Mouse (Mus musculus): ENCODE data around the gene Acads. TPM values are rescaled to one million over a fixed set of nuclear protein-coding genes. Genes with fewer than 3 reads are reported as not detected.
A peak's percentile ranks its signal among the peaks of the same experiment; 100 is the strongest.
"Not testable (repeated sequence)": the region's sequence is repeated elsewhere in the genome, so short reads cannot be mapped to it uniquely, and the experiment has no call there.

Gene Acads
- polyA plus RNA-seq, 1 experiment from 2014 or later: 113 TPM

GRCm38 (mm10) chr5:115116426-115116825 is 2.7 kb downstream of the Acads start:
- H3K4me2 ChIP-seq (replicated peaks; ENCODE audit: low read depth): no peak overlapping the region
- H3K27ac ChIP-seq (ENCODE audit: low read depth, low read length): no peak overlapping the region
- no peaks in the 10 kb centered on the region for H3K4me1 ChIP-seq (replicated peaks; ENCODE audit: control insufficient read depth, insufficient read depth, low read length)
- ATAC-seq: no peak
- 92% methylated on average over 3 of the region's 3 CpGs for WGBS
- H3K27me3 ChIP-seq (replicated peaks; ENCODE audit: control insufficient read depth, insufficient read depth, low read length): no peaks in the 10 kb centered on the region
- no peak overlapping the region for H3K4me3 ChIP-seq (ENCODE audit: low read depth, low read length)
- TF ChIP-seq CTCF (IDR thresholded peaks at IDR 0.05; ENCODE audit: low read depth): peak; percentile 36; the same call in 1 of the 2 replicates
- H3K9me3 ChIP-seq (ENCODE audit: control insufficient read depth): no peaks in the 10 kb centered on the region
- peaks cover 36% of the 10 kb centered on the region for H3K36me3 ChIP-seq (ENCODE audit: control insufficient read depth, insufficient read depth)
- H3K9ac ChIP-seq (ENCODE audit: low read depth, low read length): no peak overlapping the region

DNA sequence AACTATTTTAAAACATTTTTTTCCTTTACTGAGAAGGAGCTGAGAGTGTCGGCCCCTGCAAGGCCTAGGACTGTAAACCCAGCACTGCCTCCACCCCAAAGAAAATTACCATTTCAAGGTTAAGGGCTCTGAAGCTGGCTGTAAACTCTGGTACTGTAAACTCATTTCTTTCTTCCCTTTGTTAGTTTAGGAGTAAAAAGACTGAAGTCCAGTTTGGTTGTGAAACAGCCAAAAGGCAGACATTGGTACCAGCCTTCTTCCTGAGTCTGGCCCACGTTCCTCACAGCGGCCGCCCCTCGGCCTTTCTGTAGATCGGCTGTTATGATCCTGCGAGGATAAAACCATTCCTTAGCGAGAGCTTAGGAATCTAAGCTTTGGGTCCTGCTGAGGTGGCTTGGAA is 4.6 kb downstream of the Acads start:
- no peak for TF ChIP-seq CTCF (IDR thresholded peaks at IDR 0.05; ENCODE audit: low read depth)

DNA sequence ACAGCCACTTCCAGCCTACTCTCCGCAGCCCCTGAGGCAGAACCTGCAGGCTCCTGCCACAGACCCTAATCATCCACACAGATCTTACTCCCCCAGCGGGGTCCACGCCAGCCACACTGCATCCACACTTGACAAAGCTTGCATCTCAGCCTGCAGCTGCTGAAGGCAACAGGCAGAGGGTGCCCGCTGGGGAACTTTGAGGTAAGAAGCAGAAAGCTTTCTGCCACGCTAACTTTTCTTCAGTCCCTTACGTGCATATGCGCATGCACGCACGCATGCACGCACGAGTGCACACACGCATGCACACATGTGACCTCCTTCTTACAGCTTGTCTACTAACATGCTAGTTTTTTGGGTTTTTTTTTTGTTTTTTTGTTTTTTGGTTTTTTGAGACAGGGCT is 5.9 kb downstream of the Acads start:
- no peak for ATAC-seq
- H3K4me3 ChIP-seq (ENCODE audit: low read depth, low read length): no peak overlapping the region
- 94% methylated on average over 12 of the region's 12 CpGs for WGBS
- H3K36me3 ChIP-seq (ENCODE audit: control insufficient read depth, insufficient read depth): peaks cover 57% of the 10 kb centered on the region
- TF ChIP-seq CTCF (IDR thresholded peaks at IDR 0.05; ENCODE audit: low read depth): no peak
- no peaks in the 10 kb centered on the region for H3K4me1 ChIP-seq (replicated peaks; ENCODE audit: control insufficient read depth, insufficient read depth, low read length)
- H3K4me2 ChIP-seq (replicated peaks; ENCODE audit: low read depth): no peak overlapping the region
- H3K27ac ChIP-seq (ENCODE audit: low read depth, low read length): no peak overlapping the region
- no peaks in the 10 kb centered on the region for H3K27me3 ChIP-seq (replicated peaks; ENCODE audit: control insufficient read depth, insufficient read depth, low read length)
- H3K9ac ChIP-seq (ENCODE audit: low read depth, low read length): no peak overlapping the region
- H3K9me3 ChIP-seq (ENCODE audit: control insufficient read depth): no peaks in the 10 kb centered on the region

More for the DNA sequence above, 4.6 kb downstream of the Acads start:
- no peaks in the 10 kb centered on the region for H3K4me1 ChIP-seq (replicated peaks; ENCODE audit: control insufficient read depth, insufficient read depth, low read length)
- WGBS: 55% methylated on average over 8 of the region's 8 CpGs
- ATAC-seq: peak; percentile 44
- no peak overlapping the region; the same call in 1 of the 2 replicates for H3K4me2 ChIP-seq (replicated peaks; ENCODE audit: low read depth)
- H3K36me3 ChIP-seq (ENCODE audit: control insufficient read depth, insufficient read depth): peaks cover 55% of the 10 kb centered on the region
- no peak overlapping the region for H3K4me3 ChIP-seq (ENCODE audit: low read depth, low read length)
- H3K9me3 ChIP-seq (ENCODE audit: control insufficient read depth): no peaks in the 10 kb centered on the region
- H3K9ac ChIP-seq (ENCODE audit: low read depth, low read length): no peak overlapping the region
- no peak overlapping the region for H3K27ac ChIP-seq (ENCODE audit: low read depth, low read length)
- H3K27me3 ChIP-seq (replicated peaks; ENCODE audit: control insufficient read depth, insufficient read depth, low read length): no peaks in the 10 kb centered on the region

- no peaks in the 10 kb centered on the region for H3K27me3 ChIP-seq (replicated peaks; ENCODE audit: control insufficient read depth, insufficient read depth, low read length)
- ATAC-seq: no peak
- TF ChIP-seq CTCF (IDR thresholded peaks at IDR 0.05; ENCODE audit: low read depth): no peak
- no peaks in the 10 kb centered on the region for H3K4me1 ChIP-seq (replicated peaks; ENCODE audit: control insufficient read depth, insufficient read depth, low read length)
- 90% methylated on average over 8 of the region's 8 CpGs for WGBS
- no peak overlapping the region for H3K9ac ChIP-seq (ENCODE audit: low read depth, low read length)
- H3K27ac ChIP-seq (ENCODE audit: low read depth, low read length): no peak overlapping the region
- peaks cover 46% of the 10 kb centered on the region for H3K36me3 ChIP-seq (ENCODE audit: control insufficient read depth, insufficient read depth)
- H3K4me2 ChIP-seq (replicated peaks; ENCODE audit: low read depth): no peak overlapping the region
- H3K4me3 ChIP-seq (ENCODE audit: low read depth, low read length): no peak overlapping the region
- no peaks in the 10 kb centered on the region for H3K9me3 ChIP-seq (ENCODE audit: control insufficient read depth)
These were observed 8.0 kb downstream of the Acads start for GRCm38 (mm10) chr5:115111156-115111555.

DNA sequence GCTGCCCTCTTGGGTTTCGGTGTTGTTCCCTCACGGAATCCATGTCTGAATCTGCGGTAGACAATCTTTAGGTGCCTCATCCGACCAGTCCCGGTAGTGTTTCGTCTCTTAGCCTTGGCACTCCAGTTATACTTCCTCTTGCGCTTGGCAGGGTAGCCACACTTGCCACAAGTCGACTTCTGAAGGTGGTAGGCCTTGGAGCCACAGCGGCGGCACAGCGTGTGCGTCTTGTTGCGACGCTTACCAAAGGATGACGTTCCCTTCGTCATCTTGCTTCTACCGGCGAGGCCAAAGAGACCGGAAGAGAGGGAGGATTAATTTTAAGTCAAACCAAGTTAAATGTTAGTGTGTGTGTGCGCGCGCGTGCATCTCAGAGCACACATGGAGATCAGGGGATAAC is 15.9 kb downstream of the Acads start:
- H3K9me3 ChIP-seq (ENCODE audit: control insufficient read depth); H3K4me1 ChIP-seq (replicated peaks; ENCODE audit: control insufficient read depth, insufficient read depth, low read length); H3K4me3 ChIP-seq (ENCODE audit: low read depth, low read length); H3K27me3 ChIP-seq (replicated peaks; ENCODE audit: control insufficient read depth, insufficient read depth, low read length); H3K27ac ChIP-seq (ENCODE audit: low read depth, low read length); H3K9ac ChIP-seq (ENCODE audit: low read depth, low read length); H3K4me2 ChIP-seq (replicated peaks; ENCODE audit: low read depth); ATAC-seq: not testable (repeated sequence)
- WGBS: 98% methylated on average over 23 of the region's 23 CpGs
- peaks cover 25% of the 10 kb centered on the region for H3K36me3 ChIP-seq (ENCODE audit: control insufficient read depth, insufficient read depth)

DNA sequence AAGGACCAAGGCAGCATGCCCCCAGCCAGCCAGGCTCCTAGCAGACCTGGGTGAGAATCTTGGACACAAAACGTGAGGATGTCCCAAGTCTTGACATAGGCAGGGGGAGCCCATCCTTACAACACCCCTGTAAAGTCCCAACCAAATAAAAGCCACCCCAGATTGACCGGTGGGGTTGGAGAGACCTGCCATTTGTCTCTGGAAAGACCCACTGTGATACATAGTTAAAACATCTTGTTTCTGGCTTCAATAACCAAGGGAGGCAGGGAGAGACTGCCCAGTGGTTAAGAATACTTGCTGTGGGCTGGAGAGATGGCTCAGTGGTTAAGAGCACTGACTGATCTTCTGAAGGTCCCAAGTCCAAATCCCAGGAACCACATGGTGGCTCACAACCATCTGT is 16.9 kb downstream of the Acads start:
- Histone ChIP-seq H3K9me3 (ENCODE audit: control insufficient read depth) (no peaks in the 10 kb centered on the region), H3K4me2 (replicated peaks; ENCODE audit: low read depth) (no peak overlapping the region), H3K4me3 (ENCODE audit: low read depth, low read length) (no peak overlapping the region), H3K27ac (ENCODE audit: low read depth, low read length) (no peak overlapping the region), H3K27me3 (replicated peaks; ENCODE audit: control insufficient read depth, insufficient read depth, low read length) (no peaks in the 10 kb centered on the region), H3K9ac (ENCODE audit: low read depth, low read length) (no peak overlapping the region), H3K4me1 (replicated peaks; ENCODE audit: control insufficient read depth, insufficient read depth, low read length) (no peaks in the 10 kb centered on the region), H3K36me3 (ENCODE audit: control insufficient read depth, insufficient read depth) (peaks cover 34% of the 10 kb centered on the region)
- ATAC-seq: no peak
- WGBS: 88% methylated on average over 2 of the region's 2 CpGs
- no peak for TF ChIP-seq CTCF (IDR thresholded peaks at IDR 0.05; ENCODE audit: low read depth)

GRCm38 (mm10) chr5:115100473-115100872 is 18.7 kb downstream of the Acads start:
- WGBS: 57% methylated on average over 6 of the region's 6 CpGs
- no peak overlapping the region for H3K4me2 ChIP-seq (replicated peaks; ENCODE audit: low read depth)
- H3K27me3 ChIP-seq (replicated peaks; ENCODE audit: control insufficient read depth, insufficient read depth, low read length): no peaks in the 10 kb centered on the region
- no peaks in the 10 kb centered on the region for H3K4me1 ChIP-seq (replicated peaks; ENCODE audit: control insufficient read depth, insufficient read depth, low read length)
- H3K9me3 ChIP-seq (ENCODE audit: control insufficient read depth): no peaks in the 10 kb centered on the region
- peaks cover 48% of the 10 kb centered on the region for H3K36me3 ChIP-seq (ENCODE audit: control insufficient read depth, insufficient read depth)
- no peak overlapping the region for H3K9ac ChIP-seq (ENCODE audit: low read depth, low read length)
- no peak for TF ChIP-seq CTCF (IDR thresholded peaks at IDR 0.05; ENCODE audit: low read depth)
- H3K4me3 ChIP-seq (ENCODE audit: low read depth, low read length): no peak overlapping the region
- peak; percentile 62 for ATAC-seq
- H3K27ac ChIP-seq (ENCODE audit: low read depth, low read length): peak overlapping the region; percentile 46

All from intestine, postnatal 0 days (tissue).